Mouse (Mus musculus) stomach, postnatal 0 days (tissue): Measurements from ENCODE around the gene P4htm. TPM values are rescaled to one million over a fixed set of nuclear protein-coding genes. Genes with fewer than 3 reads are reported as not detected.
A peak's percentile ranks its signal among the peaks of the same experiment; 100 is the strongest.
"Not testable (repeated sequence)": the region's sequence is repeated elsewhere in the genome, so short reads cannot be mapped to it uniquely, and the experiment has no call there.

Experiments used
- ATAC-seq: fragments of 200-750 bp; cut with Nextera tagmentation; 2 replicates; pipeline ENCODE4 v1.8.0; 2017; ENCODE audit not compliant: low FRiP score, low TSS enrichment
- DNase-seq: peaks from one replicate; pipeline ENCODE4 v3.0.0-alpha.2; 2016; ENCODE audit warnings: low spot score
- H3K27ac ChIP-seq: fragments of 300-500 bp; sonication (generic); replicated peaks from 2 replicates; pipeline ENCODE4 v1.5.1; 2014; ENCODE audit warnings: mild to moderate bottlenecking, control low read depth
- H3K27me3 ChIP-seq: fragments of 300-500 bp; sonication (generic); 2 replicates; pipeline ENCODE4 v1.6.1; 2014; ENCODE audit warnings: low read length; ENCODE audit not compliant: control insufficient read depth, insufficient read depth
- H3K36me3 ChIP-seq: fragments of 300-500 bp; sonication (generic); 2 replicates; pipeline ENCODE4 v1.6.1; 2014; ENCODE audit warnings: low read length, mixed read lengths; ENCODE audit not compliant: control insufficient read depth, insufficient read depth
- H3K4me1 ChIP-seq: fragments of 300-500 bp; sonication (generic); replicated peaks from 2 replicates; pipeline ENCODE4 v1.6.1; 2014; ENCODE audit warnings: antibody characterized with exemption; ENCODE audit not compliant: control insufficient read depth, insufficient read depth
- H3K4me2 ChIP-seq: fragments of 300-500 bp; sonication (generic); replicated peaks from 2 replicates; pipeline ENCODE4 v1.6.1; 2014; ENCODE audit warnings: low read depth, mild to moderate bottlenecking, control low read depth, moderate library complexity
- H3K4me3 ChIP-seq: fragments of 300-500 bp; sonication (generic); 2 replicates; pipeline ENCODE4 v1.5.1; 2014; ENCODE audit warnings: low read depth, low read length, control low read depth
- H3K9ac ChIP-seq: fragments of 300-500 bp; sonication (generic); 2 replicates; pipeline ENCODE4 v1.6.1; 2014; ENCODE audit warnings: mild to moderate bottlenecking, low read length, control low read depth, mixed read lengths
- H3K9me3 ChIP-seq: fragments of 300-500 bp; sonication (generic); 2 replicates; pipeline ENCODE4 v1.6.1; 2016; ENCODE audit warnings: low read length; ENCODE audit not compliant: control insufficient read depth
- CTCF ChIP-seq: IDR thresholded peaks from 2 replicates; pipeline ENCODE4 v1.5.1; 2016; ENCODE audit warnings: antibody characterized with exemption, low read depth, mild to moderate bottlenecking, moderate library complexity
- EP300 ChIP-seq: optimal IDR thresholded peaks from 2 replicates; pipeline ENCODE3; 2016; ENCODE audit warnings: antibody characterized with exemption
- WGBS: fragments of 180-500 bp; shearing (Covaris S2); extraction: QIAGEN DNeasy Blood & Tissue Kit; methylation state at CpG from one replicate; pipeline ENCODE4 v1.1.7; 2014; 5-methylcytosine and 5-hydroxymethylcytosine counted together
- polyA plus RNA-seq: library from polyadenylated mRNA; unstranded; fragments of >200 nt; fragmentation: Nextera tagmentation; extraction: Ambion mirVana; gene quantifications from 2 replicates; pipeline ENCODE4 v1.2.1, GENCODE M21; 2015

Gene P4htm
- polyA plus RNA-seq, 1 experiment from 2014 or later: 3.7 TPM

- DNase-seq (no peak), ATAC-seq (no peak)
- TF ChIP-seq EP300 (no peak), CTCF (no peak)
- Histone ChIP-seq H3K4me1 (no peaks in the 10 kb centered on the region), H3K4me2 (no peak overlapping the region), H3K27me3 (no peaks in the 10 kb centered on the region), H3K4me3 (no peak overlapping the region), H3K9me3 (no peaks in the 10 kb centered on the region), H3K9ac (no peak overlapping the region), H3K36me3 (no peaks in the 10 kb centered on the region), H3K27ac (no peak overlapping the region)
- 67% methylated on average over 1 of the region's 1 CpGs for WGBS
These were observed 33.2 kb upstream of the P4htm start for GRCm38 (mm10) chr9:108630683-108631082.

DNA sequence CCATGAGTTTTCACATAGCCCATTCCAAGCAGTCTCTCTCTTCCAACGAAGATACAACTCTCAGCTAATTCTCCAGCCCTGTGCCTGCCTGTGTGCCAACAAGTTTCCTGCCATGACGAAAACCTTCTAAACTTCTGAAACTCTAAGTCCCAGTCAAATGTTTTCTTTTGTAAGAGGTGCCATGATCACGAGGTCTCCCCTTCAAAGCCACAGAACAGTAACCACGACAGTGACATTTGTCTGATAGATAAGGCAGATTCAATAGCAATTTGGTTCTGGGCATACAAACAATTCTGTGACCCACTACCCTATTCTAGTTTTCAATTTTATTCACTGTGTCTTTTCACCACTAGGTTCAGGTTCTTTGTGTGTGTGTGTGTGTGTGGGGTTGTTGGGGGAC, 30.7 kb upstream of the P4htm start:
- no peak for ATAC-seq
- Histone ChIP-seq H3K9me3 (no peaks in the 10 kb centered on the region), H3K4me1 (no peaks in the 10 kb centered on the region), H3K27me3 (no peaks in the 10 kb centered on the region), H3K4me2 (no peak overlapping the region), H3K27ac (no peak overlapping the region), H3K4me3 (no peak overlapping the region), H3K36me3 (no peaks in the 10 kb centered on the region; the same call in 1 of the 2 replicates), H3K9ac (no peak overlapping the region)
- WGBS: 64% methylated on average over 4 of the region's 4 CpGs
- TF ChIP-seq CTCF (no peak), EP300 (no peak)
- DNase-seq: no peak

DNA sequence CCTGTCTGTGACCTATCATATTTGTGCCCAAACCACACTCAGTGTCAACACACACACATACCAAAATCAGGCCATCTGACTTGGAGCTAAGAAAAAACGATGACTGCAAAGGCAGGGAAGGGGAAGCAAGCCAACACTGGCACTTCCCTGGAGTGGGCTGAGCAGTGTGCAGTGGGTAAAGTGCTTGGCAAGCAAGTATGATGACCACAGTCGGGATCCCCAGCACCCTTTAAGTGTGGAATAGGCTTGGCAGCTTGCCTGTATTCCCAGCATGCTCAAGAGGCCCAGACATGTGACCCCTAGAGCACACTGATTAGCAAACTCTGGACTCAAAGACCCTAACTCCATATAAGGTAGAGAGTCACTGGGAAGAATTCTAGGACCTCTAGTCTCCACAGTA, 29.0 kb upstream of the P4htm start:
- TF ChIP-seq CTCF: no peak
- no peak for TF ChIP-seq EP300
- ATAC-seq (0 out of 2 replicates have a peak, but pooled peaks have one; percentile 35), DNase-seq (no peak)
- Histone ChIP-seq H3K36me3 (no peaks in the 10 kb centered on the region; the same call in 1 of the 2 replicates), H3K4me2 (no peak overlapping the region), H3K27ac (no peak overlapping the region), H3K4me1 (no peaks in the 10 kb centered on the region), H3K9ac (no peak overlapping the region), H3K4me3 (no peak overlapping the region), H3K9me3 (no peaks in the 10 kb centered on the region), H3K27me3 (no peaks in the 10 kb centered on the region)
- 49% methylated on average over 2 of the region's 2 CpGs for WGBS

GRCm38 (mm10) chr9:108617301-108617700, 19.8 kb upstream of the P4htm start:
- no peaks in the 10 kb centered on the region for H3K9me3 ChIP-seq
- TF ChIP-seq CTCF (no peak), EP300 (no peak)
- H3K4me3 ChIP-seq: no peak overlapping the region
- no peak overlapping the region for H3K27ac ChIP-seq
- no peaks in the 10 kb centered on the region for H3K27me3 ChIP-seq
- no peak overlapping the region for H3K4me2 ChIP-seq
- peaks cover 10% of the 10 kb centered on the region for H3K36me3 ChIP-seq
- ATAC-seq (no peak), DNase-seq (no peak)
- WGBS: 82% methylated on average over 1 of the region's 1 CpGs
- no peak overlapping the region for H3K9ac ChIP-seq
- no peaks in the 10 kb centered on the region for H3K4me1 ChIP-seq

DNA sequence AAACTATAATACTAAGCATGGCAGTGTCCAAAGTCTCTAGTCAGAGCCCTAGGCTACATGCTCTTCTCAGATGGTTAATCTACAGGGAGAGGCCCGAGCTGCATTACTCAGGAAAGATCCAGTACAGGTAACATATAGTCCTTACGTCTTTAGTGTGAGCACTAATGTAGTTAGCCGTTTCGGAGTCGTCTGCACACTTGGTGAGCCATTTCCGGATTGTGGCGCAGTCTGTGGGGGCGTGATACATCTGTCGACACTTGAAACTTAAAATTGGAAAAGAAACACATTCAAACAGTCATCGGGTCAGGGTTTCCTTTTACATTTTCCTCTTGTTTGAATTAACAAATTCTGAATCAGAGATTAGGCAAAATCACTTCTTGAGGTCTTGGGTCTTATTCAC, 14.0 kb upstream of the P4htm start:
- H3K27ac ChIP-seq: no peak overlapping the region
- ATAC-seq (no peak), DNase-seq (no peak)
- H3K4me2 ChIP-seq: no peak overlapping the region
- H3K4me3 ChIP-seq: no peak overlapping the region
- H3K4me1 ChIP-seq: no peaks in the 10 kb centered on the region
- no peaks in the 10 kb centered on the region for H3K27me3 ChIP-seq
- no peak for TF ChIP-seq EP300
- TF ChIP-seq CTCF: no peak
- no peaks in the 10 kb centered on the region for H3K9me3 ChIP-seq
- WGBS: 96% methylated on average over 10 of the region's 10 CpGs
- H3K36me3 ChIP-seq: peaks cover 32% of the 10 kb centered on the region; the same call in 1 of the 2 replicates
- H3K9ac ChIP-seq: no peak overlapping the region

- Histone ChIP-seq H3K4me2 (no peak overlapping the region), H3K36me3 (peaks cover 34% of the 10 kb centered on the region), H3K27ac (no peak overlapping the region), H3K27me3 (no peaks in the 10 kb centered on the region), H3K4me3 (no peak overlapping the region), H3K9me3 (no peaks in the 10 kb centered on the region), H3K4me1 (no peaks in the 10 kb centered on the region), H3K9ac (no peak overlapping the region)
- 86% methylated on average over 4 of the region's 4 CpGs for WGBS
- DNase-seq: no peak
- TF ChIP-seq EP300 (no peak), CTCF (no peak)
- 0 out of 2 replicates have a peak, but pooled peaks have one; percentile 40 for ATAC-seq
These were observed 11.4 kb upstream of the P4htm start for GRCm38 (mm10) chr9:108608889-108609288.

GRCm38 (mm10) chr9:108607929-108608328, 10.5 kb upstream of the P4htm start:
- not testable (repeated sequence) for H3K4me2 ChIP-seq, H3K27me3 ChIP-seq, H3K9me3 ChIP-seq, H3K9ac ChIP-seq, ATAC-seq, DNase-seq, H3K4me3 ChIP-seq, H3K27ac ChIP-seq, H3K4me1 ChIP-seq
- peaks cover 37% of the 10 kb centered on the region for H3K36me3 ChIP-seq
- 91% methylated on average over 5 of the region's 5 CpGs for WGBS
